Mouse (Mus musculus): ENCODE data around the gene Prkcb. TPM values are rescaled to one million over a fixed set of nuclear protein-coding genes. Genes with fewer than 3 reads are reported as not detected.
A peak's percentile ranks its signal among the peaks of the same experiment; 100 is the strongest.

The Prkcb gene
- polyA plus RNA-seq, 1 experiment from 2014 or later = 170 TPM

GRCm38 (mm10) chr7:122649306-122649705 lies 360.8 kb downstream of the Prkcb start:
- H3K9ac ChIP-seq (replicated peaks; ENCODE audit: low read depth, low read length) = no peak overlapping the region
- H3K27ac ChIP-seq (ENCODE audit: low read depth, low read length) = no peak overlapping the region
- no peaks in the 10 kb centered on the region for H3K9me3 ChIP-seq (ENCODE audit: control insufficient read depth, low read length)
- no peaks in the 10 kb centered on the region for H3K36me3 ChIP-seq (ENCODE audit: control insufficient read depth, insufficient read depth, low read length)
- no peaks in the 10 kb centered on the region for H3K4me1 ChIP-seq (ENCODE audit: control insufficient read depth, insufficient read depth, low read length)
- no peak overlapping the region for H3K4me3 ChIP-seq (ENCODE audit: low read depth, low read length)
- no peak overlapping the region for H3K4me2 ChIP-seq (ENCODE audit: low read depth, low read length)
- H3K27me3 ChIP-seq (ENCODE audit: control insufficient read depth, insufficient read depth, low read length) = no peaks in the 10 kb centered on the region
- WGBS = 91% methylated on average over 10 of the region's 10 CpGs
- no peak for ATAC-seq (ENCODE audit: low read depth)

GRCm38 (mm10) chr7:122652523-122652922 lies 364.0 kb downstream of the Prkcb start:
- no peak overlapping the region for H3K9ac ChIP-seq (replicated peaks; ENCODE audit: low read depth, low read length)
- no peaks in the 10 kb centered on the region for H3K9me3 ChIP-seq (ENCODE audit: control insufficient read depth, low read length)
- no peak overlapping the region for H3K4me3 ChIP-seq (ENCODE audit: low read depth, low read length)
- H3K4me1 ChIP-seq (ENCODE audit: control insufficient read depth, insufficient read depth, low read length) = no peaks in the 10 kb centered on the region
- H3K36me3 ChIP-seq (ENCODE audit: control insufficient read depth, insufficient read depth, low read length) = no peaks in the 10 kb centered on the region
- no peak overlapping the region for H3K4me2 ChIP-seq (ENCODE audit: low read depth, low read length)
- 92% methylated on average over 3 of the region's 3 CpGs for WGBS
- H3K27me3 ChIP-seq (ENCODE audit: control insufficient read depth, insufficient read depth, low read length) = no peaks in the 10 kb centered on the region
- no peak overlapping the region for H3K27ac ChIP-seq (ENCODE audit: low read depth, low read length)
- no peak for ATAC-seq (ENCODE audit: low read depth)

- Histone ChIP-seq H3K4me3 (ENCODE audit: low read depth, low read length) (no peak overlapping the region), H3K9me3 (ENCODE audit: control insufficient read depth, low read length) (no peaks in the 10 kb centered on the region), H3K36me3 (ENCODE audit: control insufficient read depth, insufficient read depth, low read length) (no peaks in the 10 kb centered on the region), H3K4me2 (ENCODE audit: low read depth, low read length) (no peak overlapping the region), H3K9ac (replicated peaks; ENCODE audit: low read depth, low read length) (no peak overlapping the region), H3K27me3 (ENCODE audit: control insufficient read depth, insufficient read depth, low read length) (no peaks in the 10 kb centered on the region), H3K4me1 (ENCODE audit: control insufficient read depth, insufficient read depth, low read length) (no peaks in the 10 kb centered on the region), H3K27ac (ENCODE audit: low read depth, low read length) (no peak overlapping the region)
- no peak for ATAC-seq (ENCODE audit: low read depth)
- WGBS = 92% methylated on average over 3 of the region's 3 CpGs
Measured at GRCm38 (mm10) chr7:122656671-122657070, 368.1 kb downstream of the Prkcb start.

- Histone ChIP-seq H3K27ac (ENCODE audit: low read depth, low read length) (no peak overlapping the region), H3K9me3 (ENCODE audit: control insufficient read depth, low read length) (no peaks in the 10 kb centered on the region), H3K27me3 (ENCODE audit: control insufficient read depth, insufficient read depth, low read length) (no peaks in the 10 kb centered on the region), H3K4me1 (ENCODE audit: control insufficient read depth, insufficient read depth, low read length) (no peaks in the 10 kb centered on the region), H3K36me3 (ENCODE audit: control insufficient read depth, insufficient read depth, low read length) (no peaks in the 10 kb centered on the region), H3K4me2 (ENCODE audit: low read depth, low read length) (no peak overlapping the region), H3K4me3 (ENCODE audit: low read depth, low read length) (no peak overlapping the region), H3K9ac (replicated peaks; ENCODE audit: low read depth, low read length) (no peak overlapping the region)
- ATAC-seq (ENCODE audit: low read depth) = no peak
- 91% methylated on average over 5 of the region's 5 CpGs for WGBS
Measured at GRCm38 (mm10) chr7:122657423-122658126, 369.0 kb downstream of the Prkcb start.

GRCm38 (mm10) chr7:122665311-122666049 lies 376.9 kb downstream of the Prkcb start:
- H3K36me3 ChIP-seq (ENCODE audit: control insufficient read depth, insufficient read depth, low read length) = no peaks in the 10 kb centered on the region
- no peaks in the 10 kb centered on the region for H3K4me1 ChIP-seq (ENCODE audit: control insufficient read depth, insufficient read depth, low read length)
- H3K4me2 ChIP-seq (ENCODE audit: low read depth, low read length) = no peak overlapping the region
- ATAC-seq (ENCODE audit: low read depth) = no peak
- no peak overlapping the region for H3K9ac ChIP-seq (replicated peaks; ENCODE audit: low read depth, low read length)
- no peaks in the 10 kb centered on the region for H3K27me3 ChIP-seq (ENCODE audit: control insufficient read depth, insufficient read depth, low read length)
- 81% methylated on average over 7 of the region's 7 CpGs for WGBS
- no peaks in the 10 kb centered on the region for H3K9me3 ChIP-seq (ENCODE audit: control insufficient read depth, low read length)
- H3K4me3 ChIP-seq (ENCODE audit: low read depth, low read length) = no peak overlapping the region
- no peak overlapping the region for H3K27ac ChIP-seq (ENCODE audit: low read depth, low read length)

GRCm38 (mm10) chr7:122667903-122668302 lies 379.4 kb downstream of the Prkcb start:
- H3K36me3 ChIP-seq (ENCODE audit: control insufficient read depth, insufficient read depth, low read length) = no peaks in the 10 kb centered on the region
- no peak for ATAC-seq (ENCODE audit: low read depth)
- no peaks in the 10 kb centered on the region for H3K4me1 ChIP-seq (ENCODE audit: control insufficient read depth, insufficient read depth, low read length)
- H3K27ac ChIP-seq (ENCODE audit: low read depth, low read length) = no peak overlapping the region
- no peak overlapping the region for H3K9ac ChIP-seq (replicated peaks; ENCODE audit: low read depth, low read length)
- no peaks in the 10 kb centered on the region for H3K9me3 ChIP-seq (ENCODE audit: control insufficient read depth, low read length)
- no peak overlapping the region for H3K4me2 ChIP-seq (ENCODE audit: low read depth, low read length)
- 23% methylated on average over 5 of the region's 5 CpGs for WGBS
- no peak overlapping the region for H3K4me3 ChIP-seq (ENCODE audit: low read depth, low read length)
- H3K27me3 ChIP-seq (ENCODE audit: control insufficient read depth, insufficient read depth, low read length) = no peaks in the 10 kb centered on the region

- Histone ChIP-seq H3K36me3 (ENCODE audit: control insufficient read depth, insufficient read depth, low read length) (no peaks in the 10 kb centered on the region), H3K9ac (replicated peaks; ENCODE audit: low read depth, low read length) (peak within 1 kb of the TSS; percentile 63), H3K9me3 (ENCODE audit: control insufficient read depth, low read length) (no peaks in the 10 kb centered on the region), H3K4me2 (ENCODE audit: low read depth, low read length) (peak within 1 kb of the TSS; percentile 75), H3K4me3 (ENCODE audit: low read depth, low read length) (peak within 1 kb of the TSS; percentile 36), H3K27ac (ENCODE audit: low read depth, low read length) (peak within 1 kb of the TSS; percentile 46), H3K4me1 (ENCODE audit: control insufficient read depth, insufficient read depth, low read length) (no peaks in the 10 kb centered on the region), H3K27me3 (ENCODE audit: control insufficient read depth, insufficient read depth, low read length) (no peaks in the 10 kb centered on the region)
- ATAC-seq (ENCODE audit: low read depth) = no peak; the same call in 1 of the 2 replicates
- WGBS = 12% methylated on average over 13 of the region's 13 CpGs
Measured at GRCm38 (mm10) chr7:122670442-122670872, 381.9 kb downstream of the Prkcb start, which contains the start of gene Cacng3. TSS of gene Cacng3 (plus strand) at chr7:122670492.

- no peaks in the 10 kb centered on the region for H3K9me3 ChIP-seq (ENCODE audit: control insufficient read depth, low read length)
- ATAC-seq (ENCODE audit: low read depth) = peak; percentile 87
- peak overlapping the region; percentile 63 for H3K9ac ChIP-seq (replicated peaks; ENCODE audit: low read depth, low read length)
- 10% methylated on average over 40 of the region's 45 CpGs for WGBS
- H3K27ac ChIP-seq (ENCODE audit: low read depth, low read length) = peak overlapping the region; percentile 46
- H3K4me1 ChIP-seq (ENCODE audit: control insufficient read depth, insufficient read depth, low read length) = no peaks in the 10 kb centered on the region
- H3K4me2 ChIP-seq (ENCODE audit: low read depth, low read length) = peak overlapping the region; percentile 75
- H3K27me3 ChIP-seq (ENCODE audit: control insufficient read depth, insufficient read depth, low read length) = no peaks in the 10 kb centered on the region
- no peaks in the 10 kb centered on the region for H3K36me3 ChIP-seq (ENCODE audit: control insufficient read depth, insufficient read depth, low read length)
- H3K4me3 ChIP-seq (ENCODE audit: low read depth, low read length) = peak overlapping the region; percentile 36
Measured at GRCm38 (mm10) chr7:122670873-122671641, 382.5 kb downstream of the Prkcb start.
